Mouse (Mus musculus) embryo, embryonic 11 days (tissue): Measurements from ENCODE around the gene St8sia6.
A peak's percentile ranks its signal among the peaks of the same experiment; 100 is the strongest.
"Not testable (repeated sequence)": the region's sequence is repeated elsewhere in the genome, so short reads cannot be mapped to it uniquely, and the experiment has no call there.

Experiments used
- DNase-seq: peaks from one replicate; pipeline ENCODE4 v3.0.0-alpha.2; 2015

The St8sia6 gene

GRCm38 (mm10) chr2:13793969-13794363, at the start of gene St8sia6:
Gene St8sia6 (minus strand): TSS chr2:13794064.
- no peak for DNase-seq

GRCm38 (mm10) chr2:13836310-13836709, 42.4 kb upstream of the St8sia6 start:
- DNase-seq, result no peak

- DNase-seq, result no peak
Observed at GRCm38 (mm10) chr2:13834989-13835388, 41.1 kb upstream of the St8sia6 start.

- DNase-seq, result no peak
Observed at GRCm38 (mm10) chr2:13816645-13817044, 22.8 kb upstream of the St8sia6 start.

- no peak for DNase-seq
Observed at GRCm38 (mm10) chr2:13808593-13808992, 14.7 kb upstream of the St8sia6 start.

- no peak for DNase-seq
Observed at GRCm38 (mm10) chr2:13808008-13808407, 14.1 kb upstream of the St8sia6 start.

GRCm38 (mm10) chr2:13806120-13806519, 12.3 kb upstream of the St8sia6 start:
- no peak for DNase-seq

- no peak for DNase-seq
Observed at GRCm38 (mm10) chr2:13800639-13801038, 6.8 kb upstream of the St8sia6 start.

- DNase-seq, result no peak
Observed at GRCm38 (mm10) chr2:13794446-13794845, 582 bp upstream of the St8sia6 start.

GRCm38 (mm10) chr2:13793054-13793968, 553 bp downstream of the St8sia6 start:
- DNase-seq, result peak; percentile 80

GRCm38 (mm10) chr2:13792256-13793005, 1.4 kb downstream of the St8sia6 start:
- DNase-seq, result no peak

- DNase-seq, result no peak
Observed at GRCm38 (mm10) chr2:13791598-13791997, 2.3 kb downstream of the St8sia6 start.

GRCm38 (mm10) chr2:13789365-13789764, 4.5 kb downstream of the St8sia6 start:
- no peak for DNase-seq

- no peak for DNase-seq
Observed at GRCm38 (mm10) chr2:13786577-13787168, 7.2 kb downstream of the St8sia6 start.

GRCm38 (mm10) chr2:13785992-13786391, 7.9 kb downstream of the St8sia6 start:
- not testable (repeated sequence) for DNase-seq

GRCm38 (mm10) chr2:13785247-13785646, 8.6 kb downstream of the St8sia6 start:
- DNase-seq, result no peak

- no peak for DNase-seq
Observed at GRCm38 (mm10) chr2:13784448-13784847, 9.4 kb downstream of the St8sia6 start.

- DNase-seq, result no peak
Observed at GRCm38 (mm10) chr2:13777032-13777431, 16.8 kb downstream of the St8sia6 start.

- DNase-seq, result no peak
Observed at GRCm38 (mm10) chr2:13776453-13776852, 17.4 kb downstream of the St8sia6 start.

- no peak for DNase-seq
Observed at GRCm38 (mm10) chr2:13775056-13775455, 18.8 kb downstream of the St8sia6 start.

GRCm38 (mm10) chr2:13768524-13768923, 25.3 kb downstream of the St8sia6 start:
- DNase-seq, result no peak

- DNase-seq, result no peak
Observed at GRCm38 (mm10) chr2:13767532-13768411, 26.1 kb downstream of the St8sia6 start.
